Comparison of ENCODE assay signal across 15 mouse cellular contexts in genomic region chr2:70875129-70875528, GRCm38 (mm10). TPM values are rescaled to one million over a fixed set of nuclear protein-coding genes. Genes with fewer than 3 reads are reported as not detected.
DNase-seq lines count a peak whose midpoint lies in the region; ATAC-seq lines count a peak whose summit lies in the region.
"Had no signal": no experiment of that assay in that cellular context is flagged by ENCODE, and none has a peak within 500 bp of the region (broad histone marks: within the 10 kb centered on the region; RNA-seq: fewer than 3 reads in every experiment).

No protein-coding gene starts in this region.

- DNase-seq in testis, postnatal 10 days (ENCODE audit: low spot score), result peak; percentile 1
- no peak for DNase-seq in testis, postnatal 14 days (ENCODE audit: low spot score)
- peak; percentile 43 for DNase-seq in naive thymus-derived CD4-positive, alpha-beta T cell, adult 2 months (ENCODE audit: low read depth)
- DNase-seq in yolk sac, embryonic 10.5 days (ENCODE audit: low spot score), result no peak
- DNase-seq in cerebellum, adult 9-11 months, result no peak
- no peak for DNase-seq in kidney, postnatal 14 days
- DNase-seq: adrenal gland, postnatal 10 days; cerebellum, adult 11 months; cerebellum, adult 9-10 months; cerebellum, postnatal 36 days; forebrain, postnatal 0 days; gastrocnemius, postnatal 14 days had no signal

- peak; percentile 82 for ATAC-seq in CD4-positive, CD25-positive, alpha-beta regulatory T cell, adult 4 months
- peak; percentile 46 for ATAC-seq in activated CD4-positive, CD25-positive, alpha-beta regulatory T cell, adult 4 months
- ATAC-seq: forebrain, embryonic 13.5 days; forebrain, postnatal 0 days had no signal

RNA-seq across cellular contexts. Expression of gene Tlk1, which starts 49.6 kb away (rescaled TPM):
- 10 to 100 TPM; 41.7 to 42.6 TPM for polyA plus RNA-seq in CD4-positive, CD25-positive, alpha-beta regulatory T cell, adult 4 months (2017; shearing (Covaris generic))
- polyA plus RNA-seq in activated CD4-positive, CD25-positive, alpha-beta regulatory T cell, adult 4 months (2017; shearing (Covaris generic)), result 10 to 100 TPM; 32.6 to 42.9 TPM

Comparison
In these comparisons a context has a peak if more than half of its experiments do, and no peak if none do; other contexts are left out.
1. DNase-seq: peak in testis, postnatal 10 days (single experiment) and naive thymus-derived CD4-positive, alpha-beta T cell, adult 2 months (single experiment); none in testis, postnatal 14 days (single experiment), yolk sac, embryonic 10.5 days (single experiment), cerebellum, adult 9-11 months (single experiment) and kidney, postnatal 14 days (single experiment).